Mouse (Mus musculus): ENCODE measurements at regions not wholly inside any gene's neighbourhood (a gene's known extent, or its start where the extent isn't known, plus 50 kb on each side); places are given as distances from the start of the nearest gene placed in this dataset.

DNA sequence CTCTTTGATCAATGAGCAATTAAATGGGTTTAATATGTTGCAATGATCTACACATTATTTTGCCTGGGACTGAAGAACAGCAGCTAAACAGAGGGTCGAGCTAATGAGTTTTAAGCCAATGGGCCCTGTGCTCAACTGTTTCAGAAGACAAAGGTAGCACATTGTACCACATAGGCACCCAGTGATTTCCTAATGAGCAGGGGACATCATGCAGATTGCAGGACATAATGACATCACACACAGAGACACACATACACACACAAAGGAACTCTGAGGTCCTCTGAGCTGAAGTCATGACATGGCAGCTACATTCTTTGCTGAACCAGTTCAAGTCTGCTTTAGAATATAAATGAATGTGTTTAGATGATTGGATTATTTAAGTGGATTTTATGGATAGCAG, 71.9 kb downstream of the Zfp330 start:
- H3K27ac ChIP-seq (ENCODE audit: low read length) = no peak overlapping the region
- H3K27me3 ChIP-seq (ENCODE audit: control insufficient read depth, insufficient read depth, low read depth, low read length) = no peaks in the 10 kb centered on the region
- no peak overlapping the region for H3K9ac ChIP-seq (ENCODE audit: low read depth, low read length)
- H3K4me3 ChIP-seq (ENCODE audit: low read depth, low read length) = no peak overlapping the region
- H3K4me2 ChIP-seq (ENCODE audit: low read depth, low read length) = no peak overlapping the region
- no peak for ATAC-seq (ENCODE audit: low read depth)
- no peaks in the 10 kb centered on the region for H3K9me3 ChIP-seq (replicated peaks; ENCODE audit: control insufficient read depth, low read length)
- WGBS (ENCODE audit: insufficient replicate concordance) = 44% methylated on average over 1 of the region's 1 CpGs
- no peaks in the 10 kb centered on the region for H3K4me1 ChIP-seq (ENCODE audit: control insufficient read depth, low read depth, low read length)
- H3K36me3 ChIP-seq (ENCODE audit: control insufficient read depth, insufficient read depth) = no peaks in the 10 kb centered on the region

DNA sequence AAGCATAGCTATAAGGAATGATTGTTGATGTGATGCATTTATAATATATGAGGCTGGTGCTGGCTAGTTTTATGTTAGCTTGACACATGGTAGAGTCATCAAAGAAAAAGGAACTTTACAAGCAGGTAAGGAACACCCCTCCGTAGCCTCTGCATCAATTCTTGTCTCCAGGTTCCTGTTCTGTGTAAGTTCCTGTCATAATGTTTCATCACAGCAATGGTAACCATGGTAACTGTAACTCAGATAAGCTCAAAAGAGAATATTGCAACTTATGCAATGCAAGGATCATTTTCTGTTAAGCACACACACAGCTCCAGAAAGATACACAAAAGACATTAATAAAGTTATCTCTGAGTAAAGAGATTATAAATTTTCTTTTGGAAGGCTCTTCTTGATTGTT, 73.5 kb downstream of the Zfp330 start:
- 27% methylated on average over 1 of the region's 1 CpGs for WGBS (ENCODE audit: insufficient replicate concordance)

DNA sequence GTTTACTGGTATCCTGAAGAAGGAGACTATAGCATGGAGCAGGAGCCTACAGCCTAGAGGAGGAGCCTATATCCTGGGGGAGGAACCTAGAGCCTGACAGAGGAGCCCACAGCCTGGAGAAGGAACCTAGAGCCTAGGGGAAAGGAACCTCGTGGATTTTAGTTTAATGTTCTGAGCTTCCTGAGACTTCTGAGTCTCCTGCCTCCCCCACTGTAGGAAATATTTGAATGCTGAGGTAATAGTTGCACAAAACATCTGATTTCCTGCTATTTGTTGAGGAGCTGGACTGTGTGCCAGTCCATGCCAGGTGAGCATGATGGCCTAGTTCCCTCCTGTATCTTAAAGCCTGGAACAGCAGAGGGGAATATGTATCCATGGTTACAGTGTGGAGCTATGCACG, 74.7 kb downstream of the Zfp330 start:
- no peaks in the 10 kb centered on the region for H3K4me1 ChIP-seq (ENCODE audit: control insufficient read depth, low read depth, low read length)
- no peak overlapping the region for H3K9ac ChIP-seq (ENCODE audit: low read depth, low read length)
- no peak overlapping the region for H3K27ac ChIP-seq (ENCODE audit: low read length)
- H3K4me2 ChIP-seq (ENCODE audit: low read depth, low read length) = no peak overlapping the region
- no peaks in the 10 kb centered on the region for H3K27me3 ChIP-seq (ENCODE audit: control insufficient read depth, insufficient read depth, low read depth, low read length)
- no peaks in the 10 kb centered on the region for H3K9me3 ChIP-seq (replicated peaks; ENCODE audit: control insufficient read depth, low read length)
- H3K4me3 ChIP-seq (ENCODE audit: low read depth, low read length) = no peak overlapping the region
- no peak for ATAC-seq (ENCODE audit: low read depth)
- H3K36me3 ChIP-seq (ENCODE audit: control insufficient read depth, insufficient read depth) = no peaks in the 10 kb centered on the region
- 28% methylated on average over 2 of the region's 2 CpGs for WGBS (ENCODE audit: insufficient replicate concordance)

More for the DNA sequence above, 73.5 kb downstream of the Zfp330 start:
- H3K4me2 ChIP-seq (ENCODE audit: low read depth, low read length) = no peak overlapping the region
- no peak overlapping the region for H3K4me3 ChIP-seq (ENCODE audit: low read depth, low read length)
- no peaks in the 10 kb centered on the region for H3K9me3 ChIP-seq (replicated peaks; ENCODE audit: control insufficient read depth, low read length)
- H3K36me3 ChIP-seq (ENCODE audit: control insufficient read depth, insufficient read depth) = no peaks in the 10 kb centered on the region
- H3K27me3 ChIP-seq (ENCODE audit: control insufficient read depth, insufficient read depth, low read depth, low read length) = no peaks in the 10 kb centered on the region
- no peak overlapping the region for H3K9ac ChIP-seq (ENCODE audit: low read depth, low read length)
- ATAC-seq (ENCODE audit: low read depth) = no peak
- no peaks in the 10 kb centered on the region for H3K4me1 ChIP-seq (ENCODE audit: control insufficient read depth, low read depth, low read length)
- H3K27ac ChIP-seq (ENCODE audit: low read length) = no peak overlapping the region

DNA sequence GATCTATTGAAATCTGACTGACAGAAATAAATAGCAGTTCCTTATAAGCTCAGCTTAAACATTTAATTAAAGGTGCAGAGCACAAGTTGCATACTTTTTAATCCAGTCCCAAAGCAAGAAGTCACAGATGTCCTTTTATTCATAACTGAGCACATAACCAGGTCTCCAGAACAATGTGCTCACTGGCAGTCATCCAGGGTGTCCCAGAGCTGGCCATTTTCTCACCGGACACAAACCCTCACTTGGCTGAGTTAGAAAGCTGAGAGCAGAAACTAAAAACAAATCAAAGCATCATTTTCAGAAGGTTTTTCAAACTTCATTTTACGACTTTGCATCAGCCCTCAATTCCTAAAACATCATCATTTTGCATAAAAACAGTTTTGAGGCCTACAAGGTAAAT, 75.9 kb downstream of the Zfp330 start:
- Histone ChIP-seq H3K36me3 (ENCODE audit: control insufficient read depth, insufficient read depth) (no peaks in the 10 kb centered on the region), H3K27me3 (ENCODE audit: control insufficient read depth, insufficient read depth, low read depth, low read length) (no peaks in the 10 kb centered on the region), H3K27ac (ENCODE audit: low read length) (no peak overlapping the region), H3K9me3 (replicated peaks; ENCODE audit: control insufficient read depth, low read length) (no peaks in the 10 kb centered on the region), H3K9ac (ENCODE audit: low read depth, low read length) (no peak overlapping the region), H3K4me1 (ENCODE audit: control insufficient read depth, low read depth, low read length) (no peaks in the 10 kb centered on the region), H3K4me2 (ENCODE audit: low read depth, low read length) (no peak overlapping the region), H3K4me3 (ENCODE audit: low read depth, low read length) (no peak overlapping the region)
- 61% methylated on average over 2 of the region's 2 CpGs for WGBS (ENCODE audit: insufficient replicate concordance)
- no peak for ATAC-seq (ENCODE audit: low read depth)

DNA sequence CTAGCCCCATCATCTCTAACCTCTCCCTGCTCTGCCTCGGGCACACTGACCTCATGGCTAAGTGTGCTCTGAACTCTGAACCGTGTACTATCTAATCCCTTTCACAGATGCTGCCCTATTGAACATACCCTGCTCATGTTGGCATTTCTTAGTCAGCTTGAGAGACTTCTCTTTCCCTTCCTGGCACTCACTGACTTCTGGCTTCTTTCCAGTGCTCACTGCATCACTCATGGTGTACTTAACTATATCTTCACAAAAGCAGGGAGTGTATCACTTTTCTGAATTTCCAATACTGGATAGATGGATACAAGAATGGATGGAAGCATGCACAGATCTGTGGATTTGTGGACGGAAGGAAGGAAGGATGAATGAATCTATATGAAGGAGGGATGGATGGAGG, 80.9 kb downstream of the Zfp330 start:
- Histone ChIP-seq H3K27me3 (ENCODE audit: control insufficient read depth, insufficient read depth, low read depth, low read length) (no peaks in the 10 kb centered on the region), H3K9me3 (replicated peaks; ENCODE audit: control insufficient read depth, low read length) (no peaks in the 10 kb centered on the region), H3K4me3 (ENCODE audit: low read depth, low read length) (no peak overlapping the region), H3K36me3 (ENCODE audit: control insufficient read depth, insufficient read depth) (no peaks in the 10 kb centered on the region), H3K9ac (ENCODE audit: low read depth, low read length) (no peak overlapping the region), H3K27ac (ENCODE audit: low read length) (no peak overlapping the region), H3K4me2 (ENCODE audit: low read depth, low read length) (no peak overlapping the region), H3K4me1 (ENCODE audit: control insufficient read depth, low read depth, low read length) (no peaks in the 10 kb centered on the region)
- WGBS (ENCODE audit: insufficient replicate concordance) = 56% methylated on average over 3 of the region's 3 CpGs
- ATAC-seq (ENCODE audit: low read depth) = no peak

DNA sequence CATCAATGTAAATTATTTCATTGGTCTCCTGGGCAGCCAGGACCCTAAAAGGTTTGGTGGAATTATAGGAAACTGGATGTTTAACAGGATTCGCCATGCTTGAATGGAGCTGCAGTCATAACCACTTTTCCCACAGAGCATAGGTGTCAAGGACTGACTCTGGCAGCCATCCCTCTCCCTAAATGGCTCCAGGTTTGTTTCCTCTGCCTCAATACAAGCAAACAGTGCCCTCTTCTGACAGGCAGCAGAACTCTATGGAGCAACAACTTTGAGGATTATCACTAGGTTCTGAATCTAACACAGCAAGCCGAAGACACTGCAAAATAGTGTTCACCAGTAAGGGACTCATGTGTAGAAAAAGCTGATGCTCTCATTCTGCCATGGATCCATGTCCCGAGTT, 84.6 kb downstream of the Zfp330 start:
- Histone ChIP-seq H3K36me3 (ENCODE audit: control insufficient read depth, insufficient read depth) (no peaks in the 10 kb centered on the region), H3K27me3 (ENCODE audit: control insufficient read depth, insufficient read depth, low read depth, low read length) (no peaks in the 10 kb centered on the region)
- 44% methylated on average over 3 of the region's 3 CpGs for WGBS (ENCODE audit: insufficient replicate concordance)

GRCm38 (mm10) chr8:82685966-82686365, 88.0 kb downstream of the Zfp330 start:
- Histone ChIP-seq H3K9ac (ENCODE audit: low read depth, low read length) (no peak overlapping the region), H3K27ac (ENCODE audit: low read length) (no peak overlapping the region), H3K36me3 (ENCODE audit: control insufficient read depth, insufficient read depth) (no peaks in the 10 kb centered on the region), H3K4me2 (ENCODE audit: low read depth, low read length) (no peak overlapping the region), H3K9me3 (replicated peaks; ENCODE audit: control insufficient read depth, low read length) (no peaks in the 10 kb centered on the region), H3K27me3 (ENCODE audit: control insufficient read depth, insufficient read depth, low read depth, low read length) (no peaks in the 10 kb centered on the region), H3K4me3 (ENCODE audit: low read depth, low read length) (no peak overlapping the region), H3K4me1 (ENCODE audit: control insufficient read depth, low read depth, low read length) (no peaks in the 10 kb centered on the region)
- ATAC-seq (ENCODE audit: low read depth) = no peak
- 52% methylated on average over 3 of the region's 3 CpGs for WGBS (ENCODE audit: insufficient replicate concordance)

More for the DNA sequence above, 84.6 kb downstream of the Zfp330 start:
- Histone ChIP-seq H3K9ac (ENCODE audit: low read depth, low read length) (no peak overlapping the region), H3K4me1 (ENCODE audit: control insufficient read depth, low read depth, low read length) (no peaks in the 10 kb centered on the region), H3K27ac (ENCODE audit: low read length) (no peak overlapping the region), H3K4me2 (ENCODE audit: low read depth, low read length) (no peak overlapping the region), H3K4me3 (ENCODE audit: low read depth, low read length) (no peak overlapping the region), H3K9me3 (replicated peaks; ENCODE audit: control insufficient read depth, low read length) (no peaks in the 10 kb centered on the region)
- no peak for ATAC-seq (ENCODE audit: low read depth)

DNA sequence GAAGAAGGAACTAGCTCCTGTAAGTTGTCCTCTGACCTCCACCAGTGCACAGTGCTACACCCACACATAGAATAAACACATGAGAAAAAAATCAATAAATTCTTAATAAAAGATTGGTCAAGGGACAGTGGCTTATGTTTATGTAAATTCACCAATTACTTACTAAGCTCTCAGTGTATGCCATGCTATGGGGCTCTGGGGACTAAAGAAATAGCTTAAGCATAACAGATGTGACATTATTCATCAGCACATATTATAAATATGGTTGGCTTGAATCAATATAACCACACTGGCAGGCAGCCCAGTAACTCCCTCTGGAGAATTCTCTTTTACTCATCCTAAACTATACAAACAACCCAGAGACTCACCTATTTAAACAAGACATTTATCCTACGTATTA, 95.2 kb downstream of the Zfp330 start:
- Histone ChIP-seq H3K4me2 (ENCODE audit: low read depth, low read length) (no peak overlapping the region), H3K9ac (ENCODE audit: low read depth, low read length) (no peak overlapping the region), H3K27ac (ENCODE audit: low read length) (no peak overlapping the region), H3K27me3 (ENCODE audit: control insufficient read depth, insufficient read depth, low read depth, low read length) (no peaks in the 10 kb centered on the region), H3K36me3 (ENCODE audit: control insufficient read depth, insufficient read depth) (no peaks in the 10 kb centered on the region), H3K9me3 (replicated peaks; ENCODE audit: control insufficient read depth, low read length) (no peaks in the 10 kb centered on the region), H3K4me3 (ENCODE audit: low read depth, low read length) (no peak overlapping the region), H3K4me1 (ENCODE audit: control insufficient read depth, low read depth, low read length) (no peaks in the 10 kb centered on the region)
- 75% methylated on average over 1 of the region's 1 CpGs for WGBS (ENCODE audit: insufficient replicate concordance)
- no peak for ATAC-seq (ENCODE audit: low read depth)

GRCm38 (mm10) chr8:82677781-82678180, 96.2 kb downstream of the Zfp330 start:
- 58% methylated on average over 3 of the region's 3 CpGs for WGBS (ENCODE audit: insufficient replicate concordance)
- H3K4me1 ChIP-seq (ENCODE audit: control insufficient read depth, low read depth, low read length) = no peaks in the 10 kb centered on the region
- no peak overlapping the region for H3K4me3 ChIP-seq (ENCODE audit: low read depth, low read length)
- no peaks in the 10 kb centered on the region for H3K9me3 ChIP-seq (replicated peaks; ENCODE audit: control insufficient read depth, low read length)
- ATAC-seq (ENCODE audit: low read depth) = no peak
- H3K4me2 ChIP-seq (ENCODE audit: low read depth, low read length) = no peak overlapping the region
- no peaks in the 10 kb centered on the region for H3K36me3 ChIP-seq (ENCODE audit: control insufficient read depth, insufficient read depth)
- no peak overlapping the region for H3K9ac ChIP-seq (ENCODE audit: low read depth, low read length)
- no peak overlapping the region for H3K27ac ChIP-seq (ENCODE audit: low read length)
- H3K27me3 ChIP-seq (ENCODE audit: control insufficient read depth, insufficient read depth, low read depth, low read length) = no peaks in the 10 kb centered on the region

GRCm38 (mm10) chr8:82669241-82669640, 104.7 kb downstream of the Zfp330 start:
- H3K36me3 ChIP-seq (ENCODE audit: control insufficient read depth, insufficient read depth) = no peaks in the 10 kb centered on the region
- no peaks in the 10 kb centered on the region for H3K27me3 ChIP-seq (ENCODE audit: control insufficient read depth, insufficient read depth, low read depth, low read length)
- H3K9me3 ChIP-seq (replicated peaks; ENCODE audit: control insufficient read depth, low read length) = no peaks in the 10 kb centered on the region
- no peak for ATAC-seq (ENCODE audit: low read depth)
- H3K4me3 ChIP-seq (ENCODE audit: low read depth, low read length) = no peak overlapping the region
- no peak overlapping the region for H3K27ac ChIP-seq (ENCODE audit: low read length)
- H3K9ac ChIP-seq (ENCODE audit: low read depth, low read length) = no peak overlapping the region
- WGBS (ENCODE audit: insufficient replicate concordance) = 59% methylated on average over 4 of the region's 4 CpGs
- H3K4me1 ChIP-seq (ENCODE audit: control insufficient read depth, low read depth, low read length) = no peaks in the 10 kb centered on the region
- H3K4me2 ChIP-seq (ENCODE audit: low read depth, low read length) = no peak overlapping the region

Measured in liver, embryonic 16.5 days (tissue).